Mouse (Mus musculus) right cerebral cortex, adult 18-20 months (tissue): ENCODE data around the gene Slc6a11.

Source experiments
- DNase-seq: peaks from one replicate; pipeline ENCODE4 v3.0.0; 2022; ENCODE audit warnings: mixed read lengths

The Slc6a11 gene

DNA sequence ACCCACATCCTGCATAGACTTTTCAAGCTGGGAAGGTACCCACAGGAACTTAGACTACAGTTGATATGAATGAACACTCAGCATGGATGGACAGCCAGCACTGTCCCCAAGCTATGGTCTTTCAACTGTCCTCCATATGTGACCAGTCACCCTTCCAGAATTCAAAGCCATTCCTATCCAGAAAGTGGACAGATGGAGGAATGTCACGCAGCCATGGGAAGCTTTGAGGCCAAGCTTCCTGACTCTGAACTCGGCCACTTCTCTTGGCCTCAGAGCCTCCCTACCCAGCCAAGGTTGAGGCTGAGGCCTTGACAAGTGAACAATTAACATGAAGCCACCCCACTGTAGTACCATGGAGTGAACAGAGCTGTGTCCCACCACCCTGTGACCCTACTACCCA lies 138.5 kb downstream of the Slc6a11 start:
- no peak for DNase-seq

GRCm38 (mm10) chr6:114270799-114271198 lies 139.8 kb downstream of the Slc6a11 start:
- no peak for DNase-seq

DNA sequence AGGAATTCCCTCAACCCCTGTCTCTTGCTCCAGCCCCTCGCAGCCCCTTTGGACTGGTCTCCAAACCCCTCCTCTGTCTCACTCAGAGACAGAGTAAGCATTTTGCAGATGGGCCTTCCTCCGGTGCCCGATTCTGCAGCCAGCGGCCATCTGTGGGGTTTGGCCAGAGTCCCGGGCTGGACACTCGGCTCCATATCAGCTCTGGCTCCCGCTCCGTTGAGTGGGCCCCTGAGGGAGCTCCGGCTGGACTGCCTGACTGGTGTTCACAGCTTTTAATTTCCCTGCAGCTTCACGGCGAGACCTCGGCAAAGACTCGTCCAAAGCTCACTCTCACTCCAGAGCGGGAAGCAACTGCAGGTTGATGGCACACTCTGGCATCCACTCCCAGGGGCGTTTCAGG lies 141.2 kb downstream of the Slc6a11 start:
- DNase-seq: peak; percentile 45

- DNase-seq: no peak
These were observed 143.1 kb downstream of the Slc6a11 start for GRCm38 (mm10) chr6:114273997-114274728.

- no peak for DNase-seq
These were observed 144.8 kb downstream of the Slc6a11 start for GRCm38 (mm10) chr6:114275800-114276199.

DNA sequence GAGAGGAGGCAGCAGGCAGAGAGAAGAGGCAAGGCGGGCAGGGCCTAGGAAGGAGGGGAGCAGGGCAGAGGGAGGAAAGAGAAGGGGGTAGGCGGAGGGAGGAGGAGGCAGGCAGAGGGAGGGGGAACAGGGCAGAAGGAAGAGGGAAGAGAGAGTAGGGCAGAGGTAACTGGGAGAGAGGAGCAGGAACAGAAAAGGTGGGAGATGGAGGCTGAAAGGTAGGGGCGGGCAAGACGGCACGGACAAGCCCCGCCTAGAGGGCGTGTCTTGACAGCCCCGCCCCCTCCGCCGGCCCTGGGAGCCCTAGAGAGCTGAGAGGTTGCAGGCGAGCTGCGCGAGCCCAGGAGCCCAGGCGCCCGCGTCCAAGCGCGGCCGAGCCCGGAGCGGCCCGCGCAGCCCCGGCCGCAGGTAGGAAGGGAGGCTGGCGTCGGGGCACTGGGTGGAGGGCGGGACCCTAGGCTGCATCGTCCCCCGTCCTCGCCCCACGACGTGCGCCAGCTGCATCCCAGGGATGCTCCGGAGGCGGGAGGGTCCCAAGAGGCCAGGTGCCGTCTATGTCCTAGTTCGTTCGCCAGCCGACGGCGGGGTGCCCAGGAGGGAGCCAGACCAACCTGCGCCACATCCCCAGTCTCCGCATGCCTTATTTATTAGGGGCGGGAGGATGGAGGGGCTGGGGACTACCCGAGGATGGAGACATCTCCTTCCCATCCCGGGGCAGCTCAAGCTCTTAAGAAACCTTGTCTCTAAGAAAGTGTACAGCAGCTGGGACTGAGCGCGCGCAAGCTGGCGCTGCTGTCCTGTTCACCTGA lies 151.6 kb downstream of the Slc6a11 start, which contains the start of gene Slc6a1:
Gene Slc6a1 (plus strand): TSS at position 167 of the 809 bp plus-strand sequence.
- peak; percentile 77 for DNase-seq

DNA sequence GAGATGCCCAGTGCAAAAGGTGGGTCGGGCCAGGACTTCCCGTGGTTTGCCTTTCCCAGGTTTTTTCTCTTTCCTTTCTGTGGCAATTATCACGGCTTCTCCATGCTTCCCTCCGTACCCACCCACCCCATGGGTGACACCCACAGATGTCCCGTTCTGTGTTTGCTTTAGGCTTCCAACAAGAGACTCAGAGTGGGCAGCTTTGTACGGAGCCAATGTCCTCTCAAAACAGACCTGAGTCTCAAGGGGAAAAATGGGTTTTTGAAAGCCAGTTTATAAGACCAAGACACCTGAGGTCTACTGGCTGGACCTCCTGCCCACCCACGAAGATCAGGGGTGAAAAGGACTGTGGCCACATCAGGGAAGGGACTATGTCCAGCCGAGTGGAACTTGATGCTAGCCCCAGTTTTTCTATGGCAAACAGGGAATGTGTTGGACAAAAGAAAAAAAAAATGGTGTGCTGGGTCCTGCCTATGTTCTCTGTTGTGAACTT lies 152.3 kb downstream of the Slc6a11 start:
- no peak for DNase-seq

DNA sequence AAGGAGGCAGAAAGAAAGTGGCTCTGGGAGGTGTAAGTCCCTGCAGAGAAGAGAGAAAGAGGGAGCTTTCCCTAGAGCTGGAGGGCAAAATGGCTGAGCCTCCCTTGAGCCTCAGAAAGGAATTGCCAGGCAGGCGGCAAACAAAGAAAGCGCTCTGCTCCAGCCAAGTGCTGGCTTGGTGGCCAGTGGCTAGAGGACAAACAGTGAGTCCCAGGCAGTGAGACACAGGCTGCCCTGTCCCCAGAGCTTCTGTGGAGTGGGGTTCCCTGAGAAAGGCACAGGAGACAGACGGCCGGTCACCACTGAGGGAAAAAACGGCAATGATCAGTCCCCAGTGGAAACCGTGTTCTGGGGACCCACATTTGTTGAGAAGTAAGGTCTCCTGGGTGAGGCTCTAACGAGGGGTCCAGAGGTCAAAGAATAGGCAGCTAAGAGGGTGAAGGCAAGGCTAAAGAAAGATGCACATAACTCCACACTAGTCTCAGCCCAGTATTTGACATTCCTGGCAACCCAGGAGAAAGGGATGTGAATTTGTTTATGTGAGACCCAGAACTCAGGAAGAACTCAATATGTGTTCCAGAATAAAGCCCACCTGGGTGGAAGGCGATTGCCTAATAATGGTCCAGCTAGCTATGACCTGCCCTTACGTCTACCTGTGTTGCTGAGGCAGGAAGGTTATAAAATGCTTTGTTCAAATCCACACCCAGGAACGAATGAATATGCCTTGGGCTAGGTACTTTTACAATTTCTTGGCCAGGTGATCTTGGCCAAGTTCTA lies 153.1 kb downstream of the Slc6a11 start:
- peak; percentile 74 for DNase-seq

- DNase-seq: no peak
These were observed 154.4 kb downstream of the Slc6a11 start for GRCm38 (mm10) chr6:114285424-114285823.

GRCm38 (mm10) chr6:114289106-114289505 lies 158.1 kb downstream of the Slc6a11 start:
- no peak for DNase-seq

DNA sequence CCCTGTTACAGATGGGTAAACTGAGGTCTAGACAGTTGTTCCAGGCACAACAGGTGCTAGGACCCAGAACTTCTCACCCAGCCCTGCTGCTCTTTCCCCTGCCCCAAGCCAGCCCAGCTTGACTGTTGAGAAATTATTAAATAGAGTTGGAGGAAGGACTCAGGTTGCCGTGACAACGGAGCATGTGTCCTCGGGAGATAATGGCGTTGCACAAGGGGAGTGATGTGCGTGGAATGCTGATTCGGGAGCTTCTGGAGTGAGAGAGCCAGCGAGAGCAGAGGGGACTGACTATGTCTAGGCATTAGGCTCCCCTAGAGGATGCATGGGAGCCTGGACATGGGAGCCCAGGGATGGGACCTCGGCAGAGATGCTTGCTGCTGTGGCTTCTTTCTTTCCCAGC lies 159.1 kb downstream of the Slc6a11 start:
- peak; percentile 75 for DNase-seq

DNA sequence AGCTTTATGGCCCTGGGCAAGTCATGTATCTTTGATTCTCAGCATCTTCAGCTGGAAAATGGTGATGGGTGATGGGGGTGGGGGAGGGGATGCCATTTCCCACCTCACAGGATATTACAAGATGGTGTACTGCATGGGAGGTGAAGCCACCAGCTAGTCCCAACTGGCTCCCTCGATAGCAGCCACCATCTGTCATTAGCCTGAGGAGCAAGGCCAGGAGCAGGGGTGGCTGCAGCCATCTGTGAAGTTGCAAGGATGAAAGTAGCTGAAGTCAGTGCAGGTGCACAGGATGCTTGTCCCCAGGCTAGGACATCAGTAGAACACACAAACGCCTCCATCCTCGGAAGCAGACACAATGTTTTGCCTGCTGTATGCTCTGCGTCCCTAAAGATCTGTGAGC lies 159.9 kb downstream of the Slc6a11 start:
- DNase-seq: no peak

DNA sequence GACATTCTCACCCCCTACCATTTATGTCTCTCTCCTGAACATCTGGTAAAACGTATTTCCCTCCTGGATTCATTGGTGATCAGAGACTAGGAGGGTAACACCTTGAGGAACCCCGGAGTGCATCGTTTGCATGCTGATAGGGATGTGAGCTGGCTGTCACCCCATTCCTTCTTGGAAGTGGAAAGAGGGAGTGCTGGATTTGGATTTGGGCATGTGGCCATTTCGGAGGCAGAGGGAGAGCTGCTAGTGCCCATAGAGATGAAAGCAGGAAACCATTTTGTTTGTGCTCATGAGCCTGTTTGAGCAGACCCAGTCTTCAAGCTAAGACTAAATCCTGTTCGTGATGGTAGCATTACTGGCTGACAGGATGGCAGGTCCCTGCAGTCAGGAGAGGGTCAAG lies 160.4 kb downstream of the Slc6a11 start:
- no peak for DNase-seq

- DNase-seq: no peak
These were observed 162.5 kb downstream of the Slc6a11 start for GRCm38 (mm10) chr6:114293511-114293910.

DNA sequence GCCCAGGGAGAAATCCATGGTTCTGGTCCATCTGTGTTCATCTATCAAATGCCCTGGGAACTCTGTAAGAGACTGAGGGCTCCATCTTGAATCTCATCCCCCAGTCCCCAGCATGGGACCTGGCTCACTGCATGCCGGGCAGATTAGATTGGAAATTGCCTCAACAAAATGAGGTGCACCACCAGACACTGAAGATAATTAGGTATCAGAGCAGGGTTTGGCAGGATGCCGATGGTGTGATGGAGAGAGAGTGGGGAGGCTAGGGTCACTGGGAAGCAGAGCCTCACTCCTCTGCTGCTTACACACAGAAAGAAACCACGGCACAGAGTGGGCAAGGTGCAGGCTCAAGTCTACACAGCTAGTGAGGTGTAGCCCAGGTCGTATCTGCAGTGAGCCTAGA lies 164.0 kb downstream of the Slc6a11 start:
- no peak for DNase-seq

DNA sequence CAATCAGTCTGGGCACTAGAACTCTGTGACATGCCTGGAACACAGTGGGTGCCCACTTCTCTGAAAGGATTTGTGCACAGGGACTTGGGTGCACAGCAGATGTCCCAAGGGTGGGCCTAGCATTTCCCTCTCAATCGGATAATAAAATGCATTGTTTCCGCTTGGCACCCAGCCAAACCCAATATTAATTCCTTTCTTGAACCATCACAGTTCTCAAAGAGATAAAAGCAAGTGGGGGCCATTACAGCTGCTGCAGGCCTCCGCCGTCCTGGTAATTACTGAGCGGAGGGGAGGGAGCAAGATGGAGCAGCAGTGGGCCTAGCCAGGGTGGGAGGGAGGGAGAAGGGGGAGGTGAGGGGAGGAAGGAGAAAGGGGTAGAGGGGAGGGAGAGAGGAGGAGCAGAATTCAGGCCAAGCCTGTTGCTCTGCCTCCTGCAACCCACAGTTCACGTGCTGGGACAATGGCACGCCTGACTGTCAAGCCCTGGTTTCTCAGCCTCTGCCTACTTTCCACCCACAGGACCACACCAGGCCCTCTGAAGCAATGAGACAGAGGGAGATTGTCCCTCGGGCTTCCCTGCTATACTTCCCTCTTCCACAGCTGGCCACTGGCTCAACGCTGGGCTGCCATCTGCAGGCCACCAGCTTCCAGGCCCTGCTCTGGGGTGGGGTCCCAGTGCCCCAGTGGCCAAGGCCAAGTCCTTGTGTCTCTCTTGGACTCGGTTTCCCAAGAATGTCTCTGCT lies 166.4 kb downstream of the Slc6a11 start:
- DNase-seq: peak; percentile 45
